Mouse (Mus musculus) retina, adult 2 months (tissue): ENCODE data around the gene Prss8.
A peak's percentile ranks its signal among the peaks of the same experiment; 100 is the strongest.
"Not testable (repeated sequence)": the region's sequence is repeated elsewhere in the genome, so short reads cannot be mapped to it uniquely, and the experiment has no call there.

Source experiments
- DNase-seq: peaks from one replicate; pipeline ENCODE4 v3.0.0-alpha.2; 2012; ENCODE audit warnings: low read depth, low spot score

Gene Prss8

DNA sequence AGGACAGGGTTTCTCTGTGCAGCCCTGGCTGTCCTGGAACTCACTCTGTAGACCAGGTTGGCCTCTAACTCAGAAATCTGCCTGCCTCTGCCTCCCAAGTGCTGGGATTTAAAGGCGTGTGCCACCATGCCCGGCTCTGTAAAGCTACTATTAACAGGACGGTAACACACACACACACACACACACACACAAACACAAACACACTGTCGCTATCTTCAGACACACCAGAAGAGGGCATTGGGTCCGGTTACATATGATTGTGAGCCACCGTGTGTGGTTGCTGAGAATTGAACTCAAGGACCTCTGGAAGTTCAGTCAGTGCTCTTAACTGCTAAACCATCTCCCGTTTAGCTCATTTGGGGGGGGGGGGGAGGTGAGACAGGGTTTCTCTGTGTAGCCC lies 34.0 kb downstream of the Prss8 start:
- DNase-seq, result not testable (repeated sequence)

DNA sequence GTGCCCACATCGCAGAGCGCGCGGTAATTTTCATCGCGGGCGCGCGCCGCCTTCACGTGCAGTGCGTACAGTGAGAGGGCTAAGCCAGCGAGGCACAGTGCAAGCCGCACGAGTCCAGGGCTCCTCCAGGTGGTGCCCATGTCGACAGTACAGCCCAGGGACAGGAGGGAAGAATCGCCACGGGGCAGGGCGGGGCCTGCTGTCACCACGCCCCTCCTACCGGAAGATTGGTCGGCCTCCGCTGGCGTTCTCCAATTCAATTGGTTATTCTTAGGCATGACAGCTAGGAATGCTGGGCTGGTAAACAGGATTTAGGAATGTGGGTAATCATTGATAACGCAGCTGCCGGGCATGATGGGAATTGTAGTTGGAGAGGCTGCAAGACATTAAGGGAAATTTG lies 34.5 kb downstream of the Prss8 start, which contains the start of the genes Gm21974 and Vkorc1:
TSS of gene Gm21974 (minus strand) at position 13 of the 400 bp plus-strand sequence.
TSS of gene Vkorc1 (minus strand) at position 176 of the 400 bp plus-strand sequence.
- peak; percentile 88 for DNase-seq

DNA sequence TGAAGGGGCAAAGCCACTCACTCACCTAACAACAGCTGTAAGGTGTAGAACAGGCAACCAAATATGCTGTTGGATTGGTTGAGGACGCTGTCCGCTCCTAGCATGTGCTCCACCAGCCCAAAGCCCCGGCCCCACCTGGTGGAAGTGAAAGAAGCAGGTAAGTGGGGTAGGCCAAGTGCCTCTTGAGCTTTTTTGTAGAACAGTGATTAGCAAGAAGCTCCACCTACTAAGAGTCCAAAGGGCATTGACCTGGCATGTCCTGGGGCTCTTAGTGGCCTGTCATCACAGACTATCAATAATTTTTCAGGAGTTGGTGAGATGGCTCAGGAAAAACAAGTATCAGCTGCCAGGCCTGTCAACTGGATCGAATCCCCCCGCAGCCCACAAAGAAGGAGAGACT lies 35.4 kb downstream of the Prss8 start:
- no peak for DNase-seq

DNA sequence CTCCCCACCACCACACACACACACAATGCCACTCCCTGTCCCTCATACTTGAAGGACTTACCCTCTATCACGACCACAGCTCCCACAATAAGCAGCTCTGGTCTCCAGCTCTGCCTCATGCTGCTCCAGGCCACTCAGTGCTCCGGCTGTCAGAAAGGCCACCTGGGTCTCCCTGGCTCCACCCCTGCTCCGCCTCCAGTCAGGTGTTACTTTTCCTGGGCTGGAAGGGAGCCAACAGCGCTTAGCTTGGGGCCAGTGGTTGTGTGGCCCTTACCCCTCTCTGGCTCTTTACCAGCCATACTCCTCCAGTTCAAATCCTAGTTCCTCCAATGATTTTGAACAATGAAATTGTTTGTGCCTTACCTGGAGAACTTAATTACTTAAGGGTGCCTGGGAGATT lies 39.1 kb downstream of the Prss8 start, which contains the start of gene Prss53:
TSS of gene Prss53 (minus strand) at position 173 of the 400 bp plus-strand sequence.
- no peak for DNase-seq

DNA sequence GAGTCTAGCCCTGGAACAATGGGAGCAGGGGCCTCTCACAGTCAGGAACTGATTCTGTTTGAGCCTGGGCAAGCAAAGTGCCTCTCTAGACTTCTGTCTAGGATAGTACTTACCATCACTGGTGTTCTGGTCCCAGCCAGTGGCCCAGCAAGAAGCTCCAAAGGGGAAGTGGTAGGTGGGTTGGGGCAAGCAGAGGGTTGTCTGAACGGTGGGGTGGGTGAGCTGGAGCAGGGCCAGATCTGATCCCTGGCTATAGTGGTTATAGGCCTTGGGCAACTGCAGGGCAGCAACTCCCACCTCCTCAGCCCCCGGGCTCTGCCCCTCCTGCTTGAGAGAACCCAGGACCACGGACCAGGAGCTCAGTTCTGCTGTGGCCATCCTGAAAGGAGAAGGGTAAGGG lies 41.1 kb downstream of the Prss8 start:
- DNase-seq, result no peak

DNA sequence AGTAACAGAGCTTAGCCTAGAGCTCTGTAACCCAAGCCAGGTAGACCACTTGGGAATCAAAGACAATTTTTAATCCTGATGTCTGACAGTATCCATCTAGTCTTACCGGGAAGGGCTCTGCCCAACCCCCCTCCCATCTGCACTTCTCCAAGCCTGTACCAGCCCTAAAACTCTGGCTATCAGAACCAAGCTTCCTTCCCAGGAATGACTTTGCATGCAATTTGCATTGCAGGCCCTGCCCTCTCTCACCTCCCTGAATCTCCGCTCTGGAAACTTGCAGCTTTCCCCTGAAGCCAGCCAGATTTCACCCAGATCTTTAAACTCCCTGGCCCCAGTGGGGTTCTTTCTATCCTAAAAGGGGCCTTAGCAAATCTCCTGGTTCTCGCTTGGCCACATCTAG lies 42.1 kb downstream of the Prss8 start:
- DNase-seq, result no peak

DNA sequence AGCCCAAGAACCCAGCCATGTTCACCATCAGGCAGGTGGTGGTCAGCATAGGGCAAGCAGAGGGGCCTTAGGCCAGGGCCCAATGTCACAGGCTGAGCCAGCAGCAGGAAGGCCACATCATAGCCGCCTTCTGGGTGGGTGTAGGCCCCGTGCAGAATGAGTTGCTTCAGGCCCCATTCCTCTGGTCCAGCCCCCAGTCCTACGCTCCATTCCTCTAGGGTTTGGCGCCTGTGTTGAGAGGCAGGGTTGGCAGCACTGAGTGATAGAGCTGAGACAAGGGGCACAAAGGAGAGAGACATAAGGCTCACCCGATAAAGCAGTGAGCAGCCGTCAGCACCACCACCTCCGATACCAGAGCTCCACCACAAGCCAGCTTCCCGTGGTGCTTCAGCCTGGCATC lies 42.7 kb downstream of the Prss8 start:
- no peak for DNase-seq

DNA sequence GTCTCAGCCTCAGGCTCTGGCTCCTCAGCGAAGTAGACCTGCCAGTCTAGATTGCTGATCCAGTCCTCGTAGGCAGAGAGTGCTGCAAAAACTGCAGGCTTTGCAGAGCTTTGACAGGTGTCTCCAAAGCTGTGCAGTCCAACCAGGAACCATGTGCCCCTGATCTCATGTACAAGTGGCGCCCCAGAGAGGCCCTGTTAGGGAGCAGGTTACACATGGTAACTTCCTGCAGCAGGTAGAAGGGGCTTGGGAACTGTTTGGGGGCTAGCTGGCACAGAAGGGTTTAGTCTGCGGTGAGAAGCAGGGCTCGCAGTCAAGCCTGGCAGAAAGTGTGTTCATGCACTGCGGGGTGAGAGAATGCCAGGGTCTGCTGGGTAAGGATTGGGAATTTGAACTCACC lies 43.4 kb downstream of the Prss8 start:
- no peak for DNase-seq

DNA sequence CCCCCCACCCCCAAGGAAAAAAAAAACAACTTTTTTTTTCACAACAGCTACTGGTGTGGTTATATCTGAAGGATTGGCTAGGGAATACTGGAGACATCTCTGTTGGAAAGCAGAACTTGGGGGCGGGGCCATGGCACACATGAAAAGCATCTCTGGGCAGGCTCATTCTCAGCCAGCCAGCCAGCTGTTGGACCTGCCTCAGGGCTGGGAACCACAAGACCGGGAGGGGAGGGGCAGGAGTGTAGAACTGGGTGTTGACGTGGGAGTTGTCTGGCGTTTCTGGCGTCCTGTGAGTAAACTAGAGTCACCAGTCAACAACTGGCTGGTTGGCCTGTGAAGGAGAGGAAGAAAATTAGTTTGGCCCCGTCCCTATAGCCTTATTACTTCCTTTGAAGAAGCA lies 44.0 kb downstream of the Prss8 start:
- DNase-seq, result no peak

DNA sequence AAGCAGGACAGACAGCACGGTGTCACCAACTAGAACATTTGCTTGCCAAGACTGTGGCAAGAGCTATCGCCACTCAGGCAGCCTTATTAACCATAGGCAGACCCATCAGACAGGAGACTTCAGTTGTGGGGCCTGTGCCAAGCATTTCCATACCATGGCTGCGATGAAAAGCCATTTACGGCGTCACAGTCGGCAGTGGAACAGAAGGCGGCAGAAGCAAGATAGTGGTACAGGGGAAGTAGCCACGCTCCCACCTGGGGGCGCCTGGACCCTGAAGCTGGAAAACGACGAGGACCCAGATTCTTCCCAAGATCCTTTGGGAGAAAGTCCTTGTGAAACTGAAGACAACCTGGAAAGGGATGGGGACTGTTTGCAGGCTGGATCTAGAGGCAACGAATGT lies 49.5 kb downstream of the Prss8 start:
- no peak for DNase-seq

DNA sequence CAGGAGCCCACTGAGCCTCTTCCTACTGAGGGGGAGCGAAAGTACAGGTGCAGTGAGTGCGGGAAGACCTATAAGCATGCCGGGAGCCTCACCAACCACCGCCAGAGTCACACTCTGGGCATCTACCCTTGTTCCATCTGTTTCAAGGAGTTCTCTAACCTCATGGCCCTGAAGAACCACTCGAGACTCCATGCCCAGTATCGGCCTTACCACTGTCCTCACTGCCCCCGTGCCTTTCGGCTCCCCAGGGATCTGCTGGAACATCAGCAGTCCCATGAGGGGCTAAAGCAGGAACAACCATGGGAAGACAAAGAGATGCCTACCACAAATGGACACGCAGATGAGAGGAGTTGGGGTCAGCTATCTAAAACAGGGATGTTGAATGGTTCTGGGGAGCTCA lies 50.6 kb downstream of the Prss8 start:
- no peak for DNase-seq

DNA sequence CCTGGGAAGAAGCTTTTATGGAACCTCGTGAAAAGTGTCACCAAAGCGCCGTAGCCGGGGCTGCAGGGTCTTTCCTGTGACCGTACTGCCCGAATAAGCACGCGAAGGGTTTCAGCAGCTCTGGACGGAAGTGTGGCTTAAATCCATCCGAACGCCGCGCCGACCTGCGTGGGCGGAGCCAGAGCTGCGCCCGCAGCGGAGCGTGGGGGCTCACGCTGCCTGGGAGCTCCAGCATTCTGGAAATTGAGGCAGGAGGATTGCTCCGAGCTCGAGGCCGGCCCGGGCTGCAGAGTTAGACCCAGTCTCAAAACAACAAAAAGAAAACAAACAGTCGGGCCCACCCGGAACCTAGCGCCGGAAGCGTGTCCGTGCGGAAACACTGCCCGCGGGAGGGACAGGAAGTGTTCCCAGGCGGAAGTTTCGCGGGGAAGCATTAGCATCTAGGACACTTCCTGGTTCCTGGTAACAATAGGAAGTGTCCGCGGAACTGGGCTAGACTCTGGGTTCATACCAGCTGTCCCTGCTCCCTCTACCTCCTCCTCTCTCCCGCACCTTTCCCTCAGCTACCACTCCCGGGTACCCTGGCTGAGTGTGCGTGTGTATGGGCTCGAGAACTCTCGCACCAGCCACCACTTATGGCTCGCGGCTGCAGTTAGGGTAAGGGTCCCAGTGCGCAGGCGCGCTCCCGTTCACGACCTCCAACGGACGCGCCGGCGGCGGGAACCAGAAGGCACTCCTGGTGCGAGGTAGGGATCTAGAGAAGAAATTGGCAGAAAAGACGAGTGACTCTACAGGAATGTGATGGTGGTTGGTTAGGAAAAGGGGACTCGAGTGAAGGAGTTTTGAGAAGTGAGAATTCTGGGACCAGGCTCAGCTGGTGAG lies 53.2 kb downstream of the Prss8 start, which contains the start of gene Zfp668:
TSS of gene Zfp668 (minus strand) at position 362 of the 882 bp plus-strand sequence.
- DNase-seq, result peak; percentile 92

DNA sequence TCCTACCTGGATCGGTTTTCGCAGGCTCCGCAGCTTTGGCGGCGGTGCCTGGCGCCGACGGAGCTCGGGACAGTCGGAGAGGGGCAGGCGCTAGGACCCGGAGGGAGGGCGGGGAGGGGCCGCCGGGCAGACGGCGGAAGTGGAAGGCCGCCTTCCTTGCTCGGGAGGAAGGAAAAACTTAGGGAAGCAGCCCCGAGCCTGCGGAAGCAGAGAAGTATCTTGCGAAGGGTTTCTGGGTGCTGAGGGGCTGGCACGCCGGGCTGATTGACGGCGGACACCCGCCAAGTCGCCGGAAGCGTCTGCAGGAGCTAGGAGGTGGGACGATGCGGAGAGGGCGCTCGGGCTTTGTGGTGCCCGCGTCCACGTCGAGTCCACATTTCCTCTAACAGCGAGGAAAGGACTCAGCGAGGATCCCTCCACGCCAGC lies 53.9 kb downstream of the Prss8 start, which contains the start of gene Zfp646:
TSS of gene Zfp646 (plus strand) at position 181 of the 426 bp plus-strand sequence.
- DNase-seq, result peak; percentile 69
